Mouse (Mus musculus) urinary bladder, adult 2 months (tissue): Measurements from ENCODE around the gene Gm49325. TPM values are rescaled to one million over a fixed set of nuclear protein-coding genes. Genes with fewer than 3 reads are reported as not detected.

Experiments
- DNase-seq: peaks from one replicate; pipeline ENCODE4 v3.0.0; 2022; ENCODE audit warnings: low spot score
- polyA plus RNA-seq: library from polyadenylated mRNA; depleted of rRNA; stranded (reverse); fragments of >200 nt; gene quantifications from 2 replicates; pipeline ENCODE4 v1.2.3, GENCODE M21; 2012; rRNA removed

Gm49325 gene
- polyA plus RNA-seq: 0.89 and 23.6 TPM in 2 replicates

DNA sequence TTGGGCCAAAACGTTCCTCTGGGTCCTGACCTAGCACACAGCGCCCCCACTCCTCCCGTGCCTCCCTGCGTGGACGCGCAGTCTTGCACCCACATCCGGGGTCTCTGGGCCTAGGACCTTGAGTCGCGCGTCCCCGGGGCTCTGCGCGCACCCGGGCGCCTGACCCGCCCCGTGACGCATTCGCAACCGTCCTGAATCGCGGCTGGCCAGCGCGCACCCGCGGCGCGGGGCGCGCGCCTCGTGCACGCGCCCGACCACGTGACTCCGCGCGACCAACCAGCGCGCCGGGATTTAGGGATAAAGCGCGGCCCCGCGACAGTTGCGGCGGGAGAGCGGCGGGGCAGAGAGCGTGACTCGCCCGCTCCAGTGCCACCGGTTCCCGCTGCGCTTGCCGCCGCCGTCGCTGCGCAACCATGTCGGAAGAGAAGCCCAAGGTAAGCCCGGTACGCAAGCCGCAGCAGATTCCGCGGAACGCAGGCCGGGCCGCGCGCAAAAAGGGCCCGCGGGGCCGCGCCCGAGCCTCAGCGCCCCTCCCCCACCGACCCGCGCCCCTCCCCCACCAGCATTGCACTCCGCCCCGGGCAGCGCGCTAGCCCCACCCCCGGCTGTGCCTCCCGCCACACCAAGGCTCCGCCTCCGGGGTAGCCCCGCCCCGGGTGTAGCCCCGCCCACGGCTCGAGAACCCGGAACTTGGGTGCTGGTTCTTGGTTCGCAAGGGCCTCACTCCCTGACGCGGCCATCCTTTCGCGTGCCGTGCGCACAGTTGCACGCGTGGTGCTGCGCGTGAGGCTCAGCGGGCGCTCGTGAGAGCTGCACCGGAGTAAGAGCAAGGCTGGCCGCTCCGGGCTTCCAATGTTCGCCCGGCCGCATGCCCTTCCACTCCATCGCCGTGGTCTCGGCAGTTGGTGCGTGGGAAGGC is at the start of gene Gm49325, which contains the start of gene Sumo3:
Gene Gm49325, plus strand, starts transcription at position 290 of the 919 bp plus-strand sequence.
Gene Sumo3, plus strand, starts transcription at position 190 of the 919 bp plus-strand sequence.
- DNase-seq: peak; percentile 96

DNA sequence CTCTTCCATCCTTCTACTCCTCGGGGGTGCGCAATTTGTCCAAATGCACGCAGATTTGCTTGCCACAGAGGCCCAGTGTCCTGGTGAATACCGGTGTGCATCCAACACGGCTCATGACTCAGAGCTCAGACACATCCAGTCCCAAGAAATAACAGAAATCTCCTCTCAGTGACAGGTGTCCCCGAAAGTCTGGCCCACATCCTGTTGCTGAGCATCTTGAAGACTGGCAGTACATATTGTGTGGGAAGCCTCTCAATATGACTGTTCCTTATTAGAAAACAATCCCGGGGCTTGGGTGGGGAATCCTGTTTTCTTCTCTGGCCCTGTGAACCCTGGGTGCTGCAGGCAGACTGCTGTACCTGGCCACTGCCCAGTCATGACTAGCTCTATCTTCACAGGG is 49.4 kb upstream of the Gm49325 start:
- DNase-seq: no peak

DNA sequence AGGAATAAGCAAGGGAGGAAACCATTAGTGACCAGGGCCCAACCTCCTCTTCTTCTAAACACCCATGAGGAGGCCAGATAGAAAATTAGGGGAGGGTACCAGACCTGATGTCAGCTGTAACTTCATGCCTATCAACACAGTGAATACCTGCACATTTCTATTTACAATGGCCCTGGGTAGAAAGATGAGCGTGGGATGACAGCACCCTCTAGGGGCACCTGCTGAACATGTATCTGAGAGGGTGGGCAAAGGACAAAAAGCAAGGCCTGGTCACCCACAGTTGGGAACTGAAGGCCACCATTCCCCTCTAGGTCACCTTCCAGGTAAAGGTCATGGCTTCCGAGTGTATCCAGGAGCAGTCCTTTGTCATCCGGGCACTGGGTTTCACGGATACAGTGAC is 48.4 kb upstream of the Gm49325 start:
- DNase-seq: no peak

DNA sequence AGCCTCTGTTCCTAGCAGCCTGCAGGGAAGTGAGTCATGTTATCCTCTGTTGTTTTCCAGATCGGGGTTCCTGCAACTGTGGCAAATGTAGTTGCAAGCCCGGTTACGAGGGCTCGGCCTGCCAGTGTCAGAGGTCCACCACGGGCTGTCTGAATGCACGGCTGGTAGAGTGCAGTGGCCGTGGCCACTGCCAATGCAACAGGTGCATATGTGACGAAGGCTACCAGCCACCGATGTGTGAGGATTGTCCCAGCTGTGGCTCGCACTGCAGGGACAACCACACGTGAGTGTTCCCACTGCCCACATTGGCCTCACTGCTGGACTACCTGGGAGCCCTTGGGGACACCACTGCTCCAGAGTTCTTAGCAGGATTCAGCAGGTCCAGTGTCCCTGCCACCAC is 45.9 kb upstream of the Gm49325 start:
- DNase-seq: no peak

DNA sequence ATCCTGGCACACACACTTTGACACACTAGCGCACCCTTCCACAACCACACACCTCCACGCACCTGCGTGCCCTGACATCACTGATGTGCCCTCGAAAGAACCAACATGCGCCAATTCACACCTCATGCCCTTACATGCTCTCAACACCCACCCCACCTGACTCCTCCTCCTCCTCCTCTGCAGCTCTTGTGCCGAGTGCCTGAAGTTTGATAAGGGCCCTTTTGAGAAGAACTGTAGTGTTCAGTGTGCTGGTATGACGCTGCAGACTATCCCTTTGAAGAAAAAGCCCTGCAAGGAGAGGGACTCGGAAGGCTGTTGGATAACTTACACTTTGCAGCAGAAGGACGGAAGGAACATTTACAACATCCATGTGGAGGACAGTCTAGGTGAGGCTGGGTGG is 45.2 kb upstream of the Gm49325 start:
- DNase-seq: no peak

DNA sequence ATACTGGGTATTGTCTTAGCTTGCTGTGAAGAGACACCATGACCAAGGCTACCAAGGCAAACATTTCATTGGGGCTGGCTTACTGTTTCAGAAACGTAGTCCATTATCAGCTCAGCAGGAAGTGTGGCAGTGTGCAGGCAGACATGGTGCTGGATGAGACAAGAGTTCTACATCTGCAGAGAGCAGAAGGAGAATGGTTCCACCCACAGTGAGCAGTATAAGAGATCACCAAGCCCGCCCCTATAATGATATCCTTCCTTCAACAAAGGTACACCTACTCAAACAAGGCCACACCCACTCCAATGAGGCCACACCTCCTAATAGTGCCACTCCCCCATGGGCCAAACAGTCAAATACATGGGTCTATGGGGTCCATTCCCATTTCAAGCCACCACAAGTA is 44.5 kb upstream of the Gm49325 start:
- no peak for DNase-seq

DNA sequence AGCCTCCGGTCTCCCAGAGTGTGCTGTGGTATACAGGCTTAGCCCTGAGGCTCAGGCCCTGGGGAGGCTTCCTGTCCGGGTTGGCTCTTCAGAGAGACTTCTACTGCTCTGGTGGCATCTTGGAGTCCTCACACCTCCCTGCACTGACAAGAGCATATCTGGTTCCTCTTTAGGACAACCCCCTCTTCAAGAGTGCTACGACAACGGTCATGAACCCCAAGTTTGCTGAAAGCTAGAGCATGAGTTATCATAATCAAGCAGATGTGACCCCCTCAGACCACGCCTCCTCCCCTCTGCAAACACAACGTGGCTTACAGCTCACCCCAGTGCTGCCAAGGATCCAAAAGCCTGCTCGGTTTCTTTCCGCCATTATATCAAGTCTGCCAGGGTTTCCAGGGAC is 41.0 kb upstream of the Gm49325 start:
- no peak for DNase-seq

DNA sequence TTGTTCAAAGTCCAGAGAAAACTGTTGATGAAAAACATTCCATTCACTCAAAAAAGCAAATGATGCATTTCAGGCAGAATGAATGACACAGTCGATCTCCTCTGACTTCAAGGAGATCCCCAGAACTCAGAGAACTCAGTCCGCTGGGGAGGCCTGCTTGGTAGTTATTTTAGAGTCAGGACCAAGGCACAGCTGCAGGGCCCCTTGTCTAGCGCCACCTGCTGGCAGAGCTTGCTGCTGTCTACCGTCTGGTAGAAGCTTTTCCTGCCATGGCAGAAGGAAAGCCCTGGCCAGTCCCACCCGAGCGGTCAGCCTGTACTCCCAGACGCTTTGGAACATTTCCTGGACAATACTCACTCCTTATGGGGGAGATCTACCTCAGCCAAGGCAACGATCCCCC is 39.3 kb upstream of the Gm49325 start:
- no peak for DNase-seq

DNA sequence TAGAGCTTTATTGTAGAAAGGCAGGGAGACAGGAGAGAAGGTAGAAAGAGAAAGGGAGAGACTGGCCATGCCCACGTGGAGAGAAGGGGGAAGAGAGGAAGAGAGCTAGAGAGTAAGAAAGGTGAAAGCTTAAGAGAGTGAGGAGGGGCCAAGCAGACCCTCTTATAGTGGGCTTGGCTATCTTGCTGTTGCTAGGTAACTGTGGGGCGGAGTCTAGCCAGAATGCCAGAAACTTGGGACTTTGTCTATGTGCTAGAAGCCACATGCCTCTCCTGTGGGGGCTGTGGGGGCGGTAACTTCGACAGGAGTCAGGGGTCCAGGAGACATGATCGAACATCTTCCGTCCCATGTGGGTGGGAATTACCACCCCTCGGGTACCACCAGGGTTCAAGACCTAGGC is 36.5 kb upstream of the Gm49325 start:
- no peak for DNase-seq

DNA sequence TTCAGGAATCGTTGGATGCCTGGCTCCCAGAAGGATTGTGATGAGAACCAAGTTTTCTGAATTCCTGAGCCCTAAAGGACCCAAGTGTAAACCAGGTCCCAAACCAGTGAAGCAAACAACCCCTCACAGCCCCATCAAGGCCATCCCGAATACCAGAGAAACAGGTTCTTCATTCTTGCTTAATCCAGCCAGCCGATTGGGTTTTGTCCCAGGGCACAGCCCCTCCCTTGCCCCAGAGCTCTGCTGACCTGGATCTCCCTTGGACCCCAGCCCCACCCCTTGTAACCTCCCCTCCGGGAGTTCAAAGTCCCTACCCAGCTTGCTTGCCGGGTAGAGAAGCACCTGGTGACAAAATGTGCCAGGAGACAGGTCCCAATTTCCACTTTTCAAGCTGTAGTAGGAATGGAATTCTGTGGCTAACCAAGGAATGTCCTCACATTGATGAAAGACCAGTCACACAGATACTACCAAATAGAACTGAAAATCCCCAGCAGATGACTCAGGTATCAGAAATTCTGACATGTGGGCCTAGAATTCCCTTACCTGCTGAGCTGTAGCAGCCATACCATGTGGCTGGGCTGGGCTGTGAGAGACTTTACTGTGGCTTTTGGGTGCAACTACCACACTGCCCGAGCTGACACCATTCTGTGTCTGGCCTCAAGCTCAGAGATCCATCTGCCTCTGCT is 35.9 kb upstream of the Gm49325 start:
- DNase-seq: no peak

DNA sequence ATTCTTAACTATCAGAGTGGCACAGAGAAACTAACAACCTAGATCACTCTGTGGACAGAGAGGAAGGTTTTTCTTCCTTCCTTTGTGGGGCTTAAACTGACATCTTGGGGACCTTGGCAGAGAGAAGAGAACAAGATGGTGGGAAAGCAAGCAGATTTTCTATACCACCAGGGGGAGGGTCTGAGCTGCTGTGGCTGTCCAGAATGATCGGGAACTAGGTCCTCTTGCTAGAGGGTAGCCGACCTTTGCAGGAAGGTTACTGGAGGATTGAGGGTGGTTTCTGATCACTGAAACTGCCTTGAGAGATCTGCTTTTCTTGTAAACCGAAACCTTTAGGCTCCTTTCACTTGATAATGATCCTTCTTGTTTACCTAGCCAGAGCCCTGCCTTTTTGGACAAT is 33.8 kb upstream of the Gm49325 start:
- DNase-seq: no peak

DNA sequence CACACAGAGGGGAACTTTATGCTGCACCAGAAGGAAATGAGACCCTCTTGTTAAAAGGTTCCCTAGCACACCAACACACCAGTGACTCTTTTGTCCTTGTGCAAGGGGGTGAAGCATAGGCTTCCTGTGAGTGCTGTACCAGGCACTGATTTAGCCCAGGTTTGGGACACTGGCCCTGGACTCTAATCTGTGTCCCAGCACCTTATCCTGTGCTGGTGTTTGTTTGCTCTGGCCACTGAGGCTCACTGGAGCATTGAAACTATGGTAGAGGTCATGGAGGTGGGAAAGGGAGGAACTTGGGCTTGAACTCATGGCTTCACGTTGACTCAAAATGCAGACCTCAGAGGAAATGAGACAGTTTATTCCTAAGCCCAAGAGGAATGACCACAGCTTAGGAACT is 32.8 kb upstream of the Gm49325 start:
- DNase-seq: no peak

DNA sequence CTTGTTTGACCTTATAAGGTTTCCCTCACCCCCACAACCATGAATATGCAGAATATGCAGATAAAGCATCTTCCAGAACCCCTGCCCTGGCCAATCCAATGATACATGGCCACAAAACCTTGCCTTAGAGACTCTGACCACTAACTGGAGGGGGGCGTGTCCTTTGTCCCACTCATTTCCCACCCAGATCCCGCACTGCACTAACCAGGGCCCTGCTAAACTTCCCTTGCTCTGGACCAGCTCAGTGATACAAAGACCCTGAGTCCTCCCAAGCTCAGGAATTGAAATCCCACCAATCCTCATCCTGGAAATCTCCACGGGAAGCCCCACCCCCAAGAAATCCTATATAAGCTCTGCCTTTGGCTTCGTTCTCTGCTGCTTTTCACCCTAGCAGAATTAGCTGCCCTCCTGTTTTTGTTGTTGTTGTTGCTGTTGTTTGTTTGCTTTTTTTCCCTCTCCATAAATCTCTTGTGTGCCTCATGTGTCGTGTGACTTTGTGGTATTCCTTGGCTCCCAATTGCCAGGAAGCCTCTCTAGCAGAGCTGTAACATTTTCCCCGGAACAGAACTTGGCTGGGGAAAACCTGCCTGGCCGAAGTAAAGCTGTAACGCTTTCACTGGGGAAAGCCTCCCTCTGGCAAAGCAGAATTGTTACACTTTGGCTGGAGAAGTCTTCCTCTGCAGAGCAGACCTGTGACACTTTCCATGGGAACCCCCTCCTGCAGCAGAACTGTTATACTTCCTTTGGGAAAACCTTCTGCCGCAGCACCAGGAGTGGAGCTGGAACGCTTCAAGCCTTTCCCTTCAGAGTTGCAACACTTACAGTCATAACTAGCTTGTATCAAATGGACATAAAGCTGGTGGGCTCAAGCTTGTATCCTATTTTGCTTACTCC is 25.7 kb upstream of the Gm49325 start:
- DNase-seq: no peak

DNA sequence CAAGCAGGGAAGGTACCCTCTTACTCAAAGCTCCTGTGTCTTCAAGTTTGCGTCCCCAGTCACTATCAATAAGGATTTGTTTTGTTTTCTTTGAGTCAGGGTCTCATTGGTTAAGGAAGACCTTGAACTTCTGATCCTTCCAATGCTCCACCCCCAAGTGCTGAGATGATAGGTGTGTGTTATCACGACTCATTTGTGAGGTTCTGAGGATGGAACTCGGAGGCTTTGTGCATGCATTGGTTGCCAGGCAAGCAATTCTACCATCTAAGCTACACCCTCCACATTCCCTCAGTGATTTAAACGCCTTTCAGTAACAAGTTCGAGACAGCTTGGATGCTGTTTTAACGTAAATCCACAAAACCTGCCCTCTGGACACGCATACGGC is 25.0 kb upstream of the Gm49325 start:
- DNase-seq: no peak

DNA sequence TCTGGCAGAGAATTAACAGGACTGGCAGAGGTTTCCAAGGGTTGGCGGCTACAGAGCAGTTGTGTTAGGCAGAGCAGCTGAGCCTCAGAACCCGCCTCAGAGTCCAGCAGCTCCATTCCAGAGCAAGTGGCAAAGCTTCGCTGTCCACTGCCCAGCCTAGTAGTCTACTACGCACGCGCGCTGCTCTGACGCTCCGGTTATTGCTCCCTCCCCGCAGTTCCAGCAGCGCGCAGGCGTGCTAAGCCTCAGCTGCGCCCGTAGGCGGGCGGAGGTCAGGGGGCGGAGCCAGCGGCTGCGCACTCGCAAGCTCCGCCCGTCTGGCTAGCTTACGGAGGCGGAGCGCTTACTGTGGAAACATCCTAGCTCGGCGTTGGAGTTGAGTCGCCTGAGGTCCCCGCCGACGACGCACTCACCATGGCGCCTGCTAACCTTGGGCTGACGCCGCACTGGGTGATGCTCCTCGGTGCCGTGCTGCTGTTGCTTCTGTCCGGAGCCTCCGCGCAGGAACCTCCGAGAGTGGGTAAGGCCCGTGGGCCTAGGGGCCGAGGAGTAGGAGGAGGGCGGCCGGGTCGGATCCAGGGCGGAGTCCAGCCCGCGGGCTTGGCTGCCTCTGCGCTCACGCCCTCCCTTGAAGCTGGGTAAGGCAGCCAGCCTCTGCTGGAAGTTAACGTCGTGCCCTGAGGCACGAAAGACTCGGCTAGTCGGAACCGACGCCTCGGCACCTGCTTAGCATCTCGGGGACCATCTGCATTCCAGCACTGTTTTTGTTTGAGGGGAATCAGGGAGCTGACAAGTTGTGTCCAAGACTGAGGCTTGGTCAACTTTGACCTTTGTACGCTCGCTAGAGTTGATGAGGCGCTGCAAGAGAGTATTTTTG is 24.4 kb upstream of the Gm49325 start, which contains the start of gene Pttg1ip:
Gene Pttg1ip, plus strand, starts transcription at position 313 of the 877 bp plus-strand sequence.
- DNase-seq: peak; percentile 84

DNA sequence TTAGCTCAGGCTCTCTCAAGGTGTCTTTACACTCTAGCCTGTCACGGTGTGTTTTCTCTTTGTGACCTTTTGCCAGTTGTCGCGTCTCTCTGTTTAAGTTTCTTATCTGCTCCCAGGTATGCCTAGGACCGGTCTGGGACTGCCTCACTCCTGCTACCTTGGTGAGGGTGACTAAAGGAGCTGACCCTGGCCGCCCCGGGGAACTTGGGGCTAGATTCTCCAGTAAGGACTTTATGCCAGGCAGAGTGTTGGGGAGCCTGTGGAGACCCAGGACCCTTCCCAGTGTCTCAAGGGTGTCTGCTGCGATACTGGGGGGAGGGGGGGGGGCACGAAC is 23.7 kb upstream of the Gm49325 start:
- no peak for DNase-seq

DNA sequence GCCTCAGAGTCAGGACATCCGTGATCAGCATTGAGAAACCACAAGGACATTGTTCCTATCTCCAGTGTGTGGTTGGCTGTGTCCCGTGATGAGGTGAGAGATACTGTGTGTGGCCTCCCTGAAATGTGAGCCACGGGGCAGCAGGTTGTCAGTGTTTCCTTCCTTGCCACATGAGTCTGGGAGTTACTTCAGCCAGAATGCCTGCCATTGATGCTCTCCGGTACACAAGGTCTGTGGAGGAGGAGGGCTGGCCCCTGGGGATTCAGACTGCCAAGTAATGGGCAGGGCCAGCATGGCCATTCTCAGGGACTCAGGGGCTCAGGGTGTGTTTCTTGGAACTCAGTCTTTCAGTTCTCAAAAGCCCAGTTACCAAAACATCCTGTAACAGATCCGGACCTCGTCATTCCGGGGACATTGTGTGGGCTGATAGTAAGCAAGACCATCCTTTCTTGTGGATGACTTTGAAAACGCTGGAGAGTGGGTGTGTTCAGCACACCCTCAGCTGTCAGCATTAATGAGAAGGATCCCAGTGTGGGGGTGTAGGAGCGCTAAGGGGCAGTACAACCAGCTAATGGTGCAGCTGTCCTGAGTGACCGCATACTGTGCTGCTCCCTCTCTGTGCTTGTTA is 22.1 kb upstream of the Gm49325 start:
- DNase-seq: no peak

DNA sequence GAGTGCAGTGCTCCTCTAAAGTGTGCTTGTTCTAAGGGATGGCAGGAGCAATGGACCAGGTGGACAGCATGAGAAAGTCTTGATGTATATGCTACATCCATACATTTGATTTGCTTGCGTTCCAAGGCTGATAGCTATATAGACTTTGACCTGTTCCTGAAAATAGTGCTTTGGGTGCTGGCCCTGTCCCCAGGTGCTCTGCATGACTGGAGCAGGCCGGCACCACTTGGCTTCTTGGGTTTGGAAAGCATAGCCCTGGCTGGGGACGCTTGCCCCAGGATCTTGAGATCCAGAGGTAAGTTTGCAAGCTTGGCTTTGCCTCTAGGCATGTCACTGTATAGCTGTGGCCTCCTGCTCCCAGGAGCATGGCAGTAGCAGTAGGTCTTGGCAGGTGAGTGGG is 19.4 kb upstream of the Gm49325 start:
- no peak for DNase-seq

DNA sequence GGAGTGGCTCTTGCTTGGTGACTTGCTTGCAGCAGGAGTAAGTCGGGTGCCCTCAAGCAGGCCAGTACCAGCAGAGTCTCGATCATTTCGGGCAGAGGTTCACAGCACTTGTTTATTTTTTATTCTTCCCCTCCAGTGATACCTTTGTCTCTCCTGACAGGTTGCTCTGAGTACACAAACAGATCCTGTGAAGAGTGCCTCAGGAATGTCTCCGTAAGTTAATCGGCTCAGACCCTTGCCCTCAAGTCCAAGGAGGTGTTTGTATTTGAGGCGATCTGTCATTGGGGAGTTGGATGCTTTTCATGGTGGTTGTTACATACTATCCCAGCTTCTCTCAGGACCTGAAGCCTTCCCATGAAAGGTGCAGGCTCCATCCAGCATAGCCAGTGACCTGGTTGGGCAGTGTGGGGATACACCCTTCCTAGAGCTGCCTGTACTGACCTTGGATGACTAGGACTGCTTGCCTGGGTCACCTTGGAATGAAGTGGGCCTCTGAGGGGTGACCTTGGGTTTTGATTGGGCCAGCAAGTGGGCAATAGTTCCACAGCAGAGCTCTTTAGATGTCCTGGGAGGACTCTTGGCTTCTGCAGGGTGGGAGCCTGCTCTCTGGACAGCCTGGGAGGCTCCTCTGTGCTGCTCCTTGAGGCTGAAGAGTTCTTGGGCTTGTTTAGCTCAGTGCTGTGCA is 18.8 kb upstream of the Gm49325 start:
- no peak for DNase-seq

DNA sequence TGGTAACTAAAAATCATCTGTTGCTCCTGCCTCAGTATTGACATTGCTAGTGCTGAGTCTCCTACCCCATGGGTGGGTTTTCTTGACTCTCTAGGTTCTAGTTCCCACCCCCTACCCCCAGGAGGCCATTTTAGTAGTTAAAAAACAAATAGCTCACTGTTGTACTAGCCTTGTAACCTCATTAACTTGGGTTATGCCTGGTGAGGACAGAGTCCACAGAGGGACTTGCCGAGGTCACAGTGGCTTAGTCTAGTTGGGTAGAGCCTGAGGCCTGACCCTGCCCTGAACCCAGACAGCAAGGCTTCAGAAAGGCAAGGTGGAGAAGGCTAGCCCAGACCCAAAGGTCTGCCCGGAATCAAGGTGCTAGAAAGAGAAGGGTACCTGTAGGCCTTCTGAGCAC is 18.0 kb upstream of the Gm49325 start:
- no peak for DNase-seq
